Mouse (Mus musculus): ENCODE measurements around the gene Dnaic2. TPM values are rescaled to one million over a fixed set of nuclear protein-coding genes. Genes with fewer than 3 reads are reported as not detected.

Dnaic2 gene
- polyA plus RNA-seq, 1 experiment from 2014 or later, result 0.29 TPM

Other genes with a start within 250 kb of the Dnaic2 start
- gene Rpl38, start 58.9 kb upstream of the Dnaic2 start, polyA plus RNA-seq (2015; fragmentation: Nextera tagmentation; extraction: Ambion mirVana), result 1,066 and 1,145 TPM in 2 replicates
- gene Ttyh2, start 52.0 kb upstream of the Dnaic2 start, polyA plus RNA-seq (2015; fragmentation: Nextera tagmentation; extraction: Ambion mirVana), result 28.5 and 31.5 TPM in 2 replicates
- 0.33 and 0.45 TPM in 2 replicates for gene Kif19a, start 38.0 kb downstream of the Dnaic2 start, polyA plus RNA-seq (2015; fragmentation: Nextera tagmentation; extraction: Ambion mirVana)
- gene Btbd17, start 68.5 kb downstream of the Dnaic2 start, polyA plus RNA-seq (2015; fragmentation: Nextera tagmentation; extraction: Ambion mirVana), result 1.4 and 1.5 TPM in 2 replicates
- 0.21 and 0.51 TPM in 2 replicates for gene Gpr142, start 71.5 kb downstream of the Dnaic2 start, polyA plus RNA-seq (2015; fragmentation: Nextera tagmentation; extraction: Ambion mirVana)
- gene Gprc5c, start 123.7 kb downstream of the Dnaic2 start, polyA plus RNA-seq (2015; fragmentation: Nextera tagmentation; extraction: Ambion mirVana), result 15.5 and 16.0 TPM in 2 replicates
- 1.2 and 2.2 TPM in 2 replicates for gene Cd300a, start 162.6 kb downstream of the Dnaic2 start, polyA plus RNA-seq (2015; fragmentation: Nextera tagmentation; extraction: Ambion mirVana)
- gene Cd300lb, start 207.0 kb downstream of the Dnaic2 start, polyA plus RNA-seq (2015; fragmentation: Nextera tagmentation; extraction: Ambion mirVana), result 0.27 and 0.43 TPM in 2 replicates
- gene Cd300c, start 241.7 kb downstream of the Dnaic2 start, polyA plus RNA-seq (2015; fragmentation: Nextera tagmentation; extraction: Ambion mirVana), result not detected in 2 replicates